Mouse (Mus musculus) megakaryocyte-erythroid progenitor cell, adult 5-6 weeks (primary cell): ENCODE results near the gene Dhh. TPM values are rescaled to one million over a fixed set of nuclear protein-coding genes. Genes with fewer than 3 reads are reported as not detected.

ENCODE experiments used
- ATAC-seq: replicated peaks from 2 replicates; pipeline ENCODE4 v1.8.0; 2016; ENCODE audit warnings: mild to moderate bottlenecking, inconsistent platforms; ENCODE audit not compliant: severe bottlenecking, poor library complexity, low FRiP score, low TSS enrichment
- total RNA-seq, 2 experiments: library from RNA; stranded (forward) in 1 of 2; stranded (reverse) in 1 of 2; fragments of 200-1000, 215-1000 nt in 1 of 2; fragments of >200 nt in 1 of 2; fragmentation: Nextera tagmentation in 1 of 2; gene quantifications; 2 replicates each; pipeline ENCODE4 v1.2.3; 2014 to 2017

The Dhh gene
- total RNA-seq, 2 experiments from 2014 or later: not detected

DNA sequence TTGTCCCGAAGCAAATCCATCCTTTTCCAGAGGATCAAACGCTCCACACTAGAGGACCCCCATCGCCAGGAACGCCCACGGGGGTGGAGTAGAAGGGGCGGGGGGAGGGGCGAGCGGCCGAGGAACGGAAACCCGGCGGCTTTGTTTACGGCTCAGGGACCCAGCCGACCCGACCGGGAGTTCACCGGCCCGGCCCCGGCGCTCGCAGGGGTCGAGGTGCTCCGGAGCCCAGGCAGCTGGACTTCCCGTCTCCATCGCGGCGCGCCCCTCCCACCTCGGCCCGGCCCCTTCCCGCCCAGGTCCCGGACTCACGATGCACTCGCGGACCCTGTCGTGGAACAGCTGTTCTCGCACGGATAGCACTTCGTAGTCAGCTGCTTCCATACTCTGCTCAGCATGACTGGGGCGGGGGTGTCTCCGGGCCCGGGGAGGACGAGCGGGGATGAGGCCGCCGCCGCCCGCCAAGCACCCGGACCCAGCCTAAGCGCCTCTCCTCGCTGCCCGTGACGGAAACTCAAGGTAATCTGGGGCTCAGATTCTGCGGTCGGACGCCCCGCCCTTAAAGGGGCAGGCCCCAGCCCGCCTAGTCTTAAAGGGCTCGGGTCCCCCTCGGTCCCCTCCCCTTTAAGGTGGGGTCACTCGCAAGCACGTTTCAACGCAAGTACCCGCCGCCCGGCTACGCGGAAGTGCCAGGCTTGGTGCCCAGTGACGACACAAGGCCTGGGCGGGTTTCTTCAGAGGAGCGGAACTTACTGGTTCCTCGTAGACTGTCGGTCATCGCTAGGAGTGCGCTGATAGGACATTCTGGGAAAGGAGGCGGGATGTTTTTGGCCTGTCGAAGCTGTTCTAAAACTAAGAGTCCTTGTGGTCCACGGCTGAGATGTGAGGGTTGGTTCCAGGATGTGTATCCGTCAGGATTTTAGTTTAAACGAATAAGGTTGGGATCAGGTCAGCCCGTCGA is 19.5 kb upstream of the Dhh start, which contains the start of gene Lmbr1l:
Gene Lmbr1l (minus strand): TSS at position 694 of the 961 bp plus-strand sequence.
- peak; percentile 99 for ATAC-seq

GRCm38 (mm10) chr15:98917091-98917490 is 18.8 kb upstream of the Dhh start:
- ATAC-seq: no peak

- no peak for ATAC-seq
Observed at GRCm38 (mm10) chr15:98916016-98916415, 17.7 kb upstream of the Dhh start.

- no peak for ATAC-seq
Observed at GRCm38 (mm10) chr15:98914903-98915302, 16.6 kb upstream of the Dhh start.

DNA sequence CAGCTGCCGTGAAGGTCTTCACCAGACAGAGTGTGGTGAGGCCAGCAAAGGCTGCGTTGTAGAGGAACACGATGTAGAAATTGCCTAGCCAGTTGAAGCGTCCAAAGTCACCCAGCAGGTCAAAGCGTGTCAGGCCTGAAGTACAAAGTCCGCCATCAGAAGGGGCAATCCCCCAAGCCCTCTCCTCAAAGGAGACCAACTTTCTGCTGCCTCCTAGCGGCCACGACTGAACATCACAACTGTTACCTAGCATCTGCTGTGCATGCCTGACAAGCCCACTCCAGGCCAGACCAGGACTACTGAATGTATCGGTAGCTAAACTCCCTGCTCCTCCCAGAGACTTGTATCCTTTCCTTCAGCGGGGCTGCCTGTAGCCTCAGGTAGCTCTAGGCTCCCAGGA is 6.4 kb upstream of the Dhh start:
- no peak; the same call in 1 of the 2 replicates for ATAC-seq

- no peak for ATAC-seq
Observed at GRCm38 (mm10) chr15:98902600-98902999, 4.3 kb upstream of the Dhh start.

DNA sequence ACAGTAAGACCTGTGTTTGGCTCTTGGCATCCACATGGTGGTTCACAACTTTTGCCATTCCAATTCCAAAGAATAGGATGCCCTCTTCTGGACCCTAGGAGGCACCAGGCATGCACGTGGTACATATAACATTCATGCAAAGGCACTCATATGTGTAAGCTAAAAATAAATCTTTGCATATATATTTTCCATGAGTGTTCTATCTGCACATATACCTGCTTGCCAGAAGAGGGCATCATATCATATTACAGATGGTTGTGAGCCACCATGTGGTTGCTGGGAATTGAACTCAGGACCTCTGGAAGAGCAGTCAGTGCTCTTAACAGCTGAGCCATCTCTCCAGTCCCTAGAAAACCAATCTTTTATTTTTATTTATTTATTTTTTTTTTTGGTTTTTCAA is 3.2 kb upstream of the Dhh start:
- ATAC-seq: no peak

- no peak for ATAC-seq
Observed at GRCm38 (mm10) chr15:98897495-98897894, 845 bp downstream of the Dhh start.

DNA sequence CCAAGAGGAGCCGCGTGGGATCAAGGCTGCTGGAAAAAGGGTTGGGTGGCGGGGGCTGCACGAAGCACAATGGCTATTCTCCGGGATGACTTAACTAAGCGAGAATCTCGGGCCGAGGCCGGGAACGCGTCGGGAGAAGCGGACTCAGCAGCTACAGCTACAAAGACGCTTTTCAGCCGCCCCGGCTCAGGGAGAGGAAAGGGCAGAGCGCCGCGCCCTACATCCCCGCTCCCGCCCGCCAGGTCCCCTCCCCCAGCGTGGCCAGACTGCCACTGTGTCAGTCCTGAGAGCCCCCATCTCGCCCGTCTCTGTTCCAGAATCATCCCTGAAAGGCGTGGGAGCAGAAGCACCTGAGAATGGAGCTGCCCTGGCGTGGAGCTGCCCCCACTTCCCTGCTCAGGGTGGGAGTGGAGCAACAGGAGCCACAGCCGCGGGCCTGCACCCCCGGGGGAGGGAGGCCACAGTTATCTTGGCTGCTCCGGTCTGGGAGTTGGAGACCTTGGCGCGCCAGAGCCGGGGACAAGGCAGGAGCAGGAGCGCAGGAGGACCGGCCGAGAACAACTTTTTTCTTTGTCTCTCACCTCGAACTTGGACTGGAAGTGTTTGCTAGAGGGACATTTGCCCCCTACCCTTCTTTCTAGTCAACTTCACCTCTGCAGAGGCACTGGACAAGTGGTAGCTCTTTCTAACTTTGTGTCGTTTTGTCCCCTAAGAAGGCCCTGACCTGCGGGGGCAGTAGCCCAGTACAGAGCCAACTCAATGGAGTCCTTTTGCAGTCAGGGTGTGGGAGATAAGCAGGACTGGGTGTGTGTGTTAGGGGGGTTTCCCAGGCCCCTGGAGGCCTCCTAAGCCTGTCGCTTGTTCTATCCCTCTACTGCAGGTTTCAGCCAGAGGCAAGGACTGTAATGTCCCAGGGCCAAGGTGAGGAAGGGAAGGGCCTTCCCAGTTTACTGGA is 2.4 kb downstream of the Dhh start:
- no peak for ATAC-seq

GRCm38 (mm10) chr15:98894746-98895634 is 3.4 kb downstream of the Dhh start:
- ATAC-seq: no peak

DNA sequence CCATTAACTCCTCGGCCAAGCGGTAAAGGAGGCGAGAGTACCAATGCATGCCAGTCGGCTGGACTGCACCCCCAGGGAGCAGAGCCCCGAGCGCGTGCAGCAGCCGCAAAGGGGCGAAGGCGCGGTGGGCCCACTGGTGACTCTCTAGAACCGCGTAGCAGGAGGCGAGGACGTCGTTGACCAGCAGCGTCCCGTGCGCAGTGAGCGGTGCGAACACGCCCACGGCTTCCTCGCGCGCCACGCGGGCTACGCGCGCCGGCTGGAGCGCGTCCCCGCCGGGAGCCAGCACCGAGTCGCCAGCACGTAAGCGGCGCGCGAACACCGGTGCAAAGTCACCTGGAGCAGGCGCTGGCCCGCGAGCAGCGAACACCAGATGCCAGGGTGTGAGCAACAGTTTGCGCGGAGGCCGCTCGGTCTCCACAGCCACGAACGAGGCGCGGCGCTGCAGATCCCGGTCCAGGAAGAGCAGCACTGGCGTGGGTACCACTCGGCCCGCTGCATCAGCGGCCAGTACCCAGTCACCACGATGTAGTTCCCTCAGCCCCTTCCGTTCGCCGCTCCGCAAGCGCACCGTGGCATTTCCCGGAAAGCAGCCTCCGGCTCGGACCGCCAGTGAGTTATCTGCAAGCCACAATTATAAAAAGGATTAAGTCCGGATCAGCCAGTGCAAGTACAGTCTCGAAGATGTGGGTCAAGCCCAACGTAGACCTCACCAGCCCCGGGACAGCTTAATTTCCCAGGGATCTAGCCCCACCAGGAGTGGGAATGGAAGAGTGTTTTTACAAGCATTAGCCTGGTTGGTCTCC is 4.2 kb downstream of the Dhh start, which contains the start of gene Rhebl1:
Gene Rhebl1 (minus strand): TSS at position 601 of the 806 bp plus-strand sequence.
- ATAC-seq: no peak

DNA sequence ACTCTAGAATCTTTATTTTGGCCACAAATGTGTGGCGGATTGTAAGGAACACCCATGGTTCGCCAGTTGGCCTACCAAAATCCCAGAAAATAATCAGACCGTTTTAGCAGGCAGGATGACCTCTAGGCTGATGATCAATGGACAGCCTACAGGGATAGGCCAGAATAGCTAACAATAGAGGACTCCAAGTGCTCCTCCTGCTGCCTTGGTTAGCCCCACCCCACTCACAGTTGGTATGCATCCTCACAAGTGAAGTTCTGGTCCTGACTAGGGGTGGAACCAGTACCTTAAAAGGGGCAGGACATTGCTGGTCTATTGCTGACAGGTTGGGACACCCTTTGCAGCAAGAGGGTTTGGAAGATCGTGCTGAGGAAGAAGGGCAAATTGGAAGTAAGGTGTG is 5.3 kb downstream of the Dhh start:
- no peak for ATAC-seq

DNA sequence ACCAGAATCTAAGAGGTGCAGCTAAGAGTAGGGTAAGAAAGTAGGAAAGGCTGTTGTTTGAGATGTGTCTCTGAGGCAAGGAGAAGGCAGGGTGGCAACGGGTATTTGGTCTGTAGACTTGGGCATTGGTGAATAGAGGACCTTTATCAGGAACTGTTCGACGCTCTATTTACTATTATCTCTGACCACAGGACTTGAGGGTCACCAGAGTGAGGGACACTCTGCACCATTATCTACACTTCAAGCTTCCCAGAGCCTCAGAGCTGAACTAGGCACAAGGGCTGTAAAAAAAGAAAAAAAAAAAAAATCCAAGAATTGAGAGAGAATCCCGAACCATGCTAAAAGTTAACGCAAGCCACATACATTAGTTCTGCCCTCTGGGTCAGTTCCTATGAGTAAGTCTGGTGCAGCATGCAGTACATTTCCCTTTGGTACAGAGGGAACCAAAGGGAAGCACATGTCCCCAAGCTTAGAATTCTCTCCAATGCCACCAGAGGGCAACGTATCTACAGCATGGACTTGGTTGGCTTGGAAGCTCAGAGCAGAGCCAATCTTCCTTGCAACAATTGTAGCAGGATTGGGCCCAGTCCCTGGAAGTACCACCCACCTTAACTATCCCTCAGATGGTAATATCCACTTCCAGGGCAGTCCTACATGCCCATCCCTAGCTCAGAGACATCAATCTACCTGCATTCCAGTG is 6.3 kb downstream of the Dhh start:
- ATAC-seq: peak; percentile 88

DNA sequence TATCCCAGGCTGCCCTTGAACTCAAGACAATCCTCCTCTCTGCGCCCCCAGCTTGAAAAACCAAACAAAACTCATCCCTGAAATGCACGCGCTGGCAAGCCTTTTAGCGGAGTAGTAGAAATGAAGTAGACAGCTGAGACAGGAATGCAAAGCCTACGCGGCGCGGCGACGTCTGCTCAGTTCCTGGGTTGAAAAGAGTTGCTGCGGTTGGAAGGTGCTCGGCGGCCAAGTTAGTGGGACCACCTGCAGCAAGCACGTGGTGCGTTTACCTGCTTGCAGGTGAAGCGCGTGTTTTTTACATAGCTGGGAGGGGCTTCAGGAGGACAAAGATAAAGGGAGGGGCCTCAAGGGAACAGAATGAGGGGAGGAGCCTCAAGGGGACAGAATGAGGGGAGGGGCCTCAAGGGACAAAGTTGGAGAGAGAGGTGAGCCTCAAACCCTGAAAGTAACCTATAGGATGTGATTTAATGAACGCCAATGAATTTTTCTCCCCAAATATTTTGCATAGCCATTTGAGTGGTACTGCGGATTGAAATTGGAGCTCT is 7.1 kb downstream of the Dhh start:
- no peak for ATAC-seq

DNA sequence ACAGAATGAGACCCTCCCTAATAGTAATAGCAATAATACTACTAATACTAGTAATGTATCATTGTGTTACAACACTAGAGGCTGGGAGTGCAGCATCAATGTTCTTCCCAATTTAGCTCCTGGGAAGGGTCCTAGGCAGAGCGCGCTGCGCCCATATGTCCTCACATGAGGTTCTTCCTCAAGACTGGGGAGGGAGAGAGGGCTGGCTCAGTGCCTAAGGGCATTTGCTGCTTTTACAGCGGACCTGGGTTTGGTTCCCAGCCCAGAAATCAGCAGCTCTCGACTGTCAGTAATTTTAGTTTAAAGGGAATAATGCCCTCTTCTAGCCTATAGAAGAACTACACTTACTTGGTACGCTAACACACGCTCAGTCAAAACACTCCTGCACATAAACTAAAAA is 10.8 kb downstream of the Dhh start:
- no peak for ATAC-seq

DNA sequence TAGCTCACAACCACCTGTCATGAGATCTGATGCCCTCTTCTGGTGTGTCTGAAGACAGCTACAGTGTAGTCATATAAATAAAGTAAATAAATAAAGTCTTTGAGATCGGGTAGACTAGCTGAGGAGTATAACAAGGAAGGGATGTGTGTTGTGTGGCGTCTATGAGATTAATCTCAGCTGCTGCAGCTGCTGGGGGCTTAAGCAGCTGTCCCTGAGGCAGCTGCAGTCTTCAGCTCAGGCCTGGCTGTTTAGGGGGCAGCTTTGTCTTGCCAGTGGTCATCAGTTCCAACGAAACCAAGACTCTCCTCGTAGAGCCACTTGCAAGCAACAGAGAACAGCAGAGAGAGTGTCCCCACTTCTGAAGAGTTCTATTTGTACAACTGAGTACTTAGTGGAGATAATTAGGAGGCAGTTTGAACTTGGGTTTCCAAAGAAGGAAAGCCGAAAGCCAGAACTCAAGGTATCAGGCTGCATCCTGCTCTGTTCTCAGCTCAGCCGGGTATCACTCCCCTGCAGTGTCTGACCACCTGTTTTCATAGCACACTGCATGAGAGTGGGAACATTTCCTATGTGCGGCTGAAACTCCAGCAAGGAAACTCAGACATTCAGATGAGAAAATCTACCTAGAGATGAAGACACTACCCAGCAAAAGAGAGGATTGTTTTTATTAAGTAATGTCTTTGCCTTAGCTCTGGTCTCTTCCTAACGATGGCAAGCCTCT is 11.5 kb downstream of the Dhh start:
- ATAC-seq: no peak

GRCm38 (mm10) chr15:98884106-98884505 is 14.2 kb downstream of the Dhh start:
- no peak for ATAC-seq
